Mouse (Mus musculus) myocyte (in vitro differentiated cells): ENCODE measurements at regions not wholly inside any gene's neighbourhood (a gene's known extent, or its start where the extent isn't known, plus 50 kb on each side); places are given as distances from the start of the nearest gene placed in this dataset.

Experiments
- CEBPB ChIP-seq: IDR thresholded peaks from 2 replicates; pipeline ENCODE4 v1.6.1; 2011; ENCODE audit warnings: mild to moderate bottlenecking, moderate library complexity; ENCODE audit not compliant: poor library complexity, insufficient read depth, severe bottlenecking
- E2F4 ChIP-seq: IDR thresholded peaks from one replicate; pipeline ENCODE4 v1.6.1; 2011; ENCODE audit warnings: mild to moderate bottlenecking, control low read depth, moderate library complexity; ENCODE audit not compliant: insufficient read depth
- MAX ChIP-seq: IDR thresholded peaks from one replicate; pipeline ENCODE4 v1.6.1; 2011; ENCODE audit warnings: low read depth, mild to moderate bottlenecking, control low read depth
- MYOD1 ChIP-seq, 3 experiments: IDR thresholded peaks; one replicate each; pipeline ENCODE4 v1.6.1; 2011; ENCODE audit warnings: control low read depth in 2 of 3, low read depth in 2 of 3, mild to moderate bottlenecking in 2 of 3, moderate library complexity in 1 of 3; ENCODE audit not compliant: insufficient read length in 2 of 3, control insufficient read depth in 1 of 3
- MYOG ChIP-seq, 3 experiments: IDR thresholded peaks; one replicate each; pipeline ENCODE4 v1.6.1; 2011; ENCODE audit warnings: control low read depth in 2 of 3, low read depth in 2 of 3, mild to moderate bottlenecking in 2 of 3; ENCODE audit not compliant: insufficient read length in 2 of 3, control insufficient read depth in 1 of 3, insufficient read depth in 1 of 3
- POLR2A ChIP-seq: IDR thresholded peaks from one replicate; pipeline ENCODE4 v1.6.1; 2011; ENCODE audit warnings: low read depth, mild to moderate bottlenecking, control low read depth, moderate library complexity; ENCODE audit not compliant: insufficient read length
- POLR2AphosphoS2 ChIP-seq: IDR thresholded peaks from one replicate; pipeline ENCODE4 v1.6.1; 2011; ENCODE audit warnings: low read depth, control low read depth; ENCODE audit not compliant: insufficient read length
- REST ChIP-seq: IDR thresholded peaks from one replicate; pipeline ENCODE4 v1.6.1; 2011; ENCODE audit warnings: mild to moderate bottlenecking, control low read depth, moderate library complexity; ENCODE audit not compliant: insufficient read depth, insufficient read length
- TCF12 ChIP-seq: IDR thresholded peaks from one replicate; pipeline ENCODE4 v1.6.1; 2011; ENCODE audit warnings: mild to moderate bottlenecking, control low read depth; ENCODE audit not compliant: poor library complexity, insufficient read depth, severe bottlenecking
- TCF3 ChIP-seq: IDR thresholded peaks from one replicate; pipeline ENCODE4 v1.6.1; 2011; ENCODE audit warnings: low read depth, control low read depth; ENCODE audit not compliant: insufficient read length
- USF1 ChIP-seq: IDR thresholded peaks from one replicate; pipeline ENCODE4 v1.6.1; 2011; ENCODE audit warnings: low read depth, mild to moderate bottlenecking, control low read depth, moderate library complexity

GRCm38 (mm10) chr15:93681602-93682001, 85.9 kb upstream of the Prickle1 start:
- TF ChIP-seq POLR2A = no peak
- TF ChIP-seq USF1 = no peak
- TF ChIP-seq TCF12 = no peak
- no peak for TF ChIP-seq POLR2AphosphoS2
- TF ChIP-seq CEBPB = no peak
- TF ChIP-seq MYOG (IDR thresholded peaks at IDR 0.05; ENCODE audit: control insufficient read depth in 1 of 3, insufficient read depth in 1 of 3, insufficient read length in 2 of 3, low read depth in 2 of 3) = no peak
- no peak for TF ChIP-seq E2F4
- TF ChIP-seq MAX = no peak
- TF ChIP-seq REST = no peak
- TF ChIP-seq MYOD1 (IDR thresholded peaks at IDR 0.05; ENCODE audit: control insufficient read depth in 1 of 3, insufficient read length in 2 of 3, low read depth in 2 of 3) = no peak
- TF ChIP-seq TCF3 = no peak
